Mouse (Mus musculus): Measurements from ENCODE around the gene Defb36. TPM values are rescaled to one million over a fixed set of nuclear protein-coding genes. Genes with fewer than 3 reads are reported as not detected.

The Defb36 gene
- polyA plus RNA-seq, 2 experiments: not detected

- Histone ChIP-seq H3K4me1 (replicated peaks; ENCODE audit: control insufficient read depth in 2 of 2, insufficient read depth in 2 of 2, low read length in 1 of 2) (no peaks in the 10 kb centered on the region), H3K4me2 (ENCODE audit: low read depth) (no peak overlapping the region), H3K4me3 (ENCODE audit: insufficient read depth in 1 of 2, low read depth in 2 of 2, low read length in 2 of 2) (no peak overlapping the region), H3K9me3 (ENCODE audit: control insufficient read depth, low read length) (no peaks in the 10 kb centered on the region), H3K36me3 (replicated peaks; ENCODE audit: control insufficient read depth, insufficient read depth, low read depth) (no peaks in the 10 kb centered on the region), H3K9ac (replicated peaks) (no peak overlapping the region), H3K27me3 (ENCODE audit: control insufficient read depth, insufficient read depth, low read length) (no peaks in the 10 kb centered on the region), H3K27ac (no peak overlapping the region)
- DNase-seq (ENCODE audit: low read depth in 3 of 3, low spot score in 3 of 3) (no peak), ATAC-seq (ENCODE audit: insufficient read depth) (no peak)
- 41% methylated on average over 2 of the region's 2 CpGs for WGBS (ENCODE audit: insufficient replicate concordance)
- TF ChIP-seq EP300 (IDR thresholded peaks at IDR 0.05; ENCODE audit: low read depth) (no peak), CTCF (IDR thresholded peaks at IDR 0.05; ENCODE audit: low read depth) (no peak)
Measured at GRCm38 (mm10) chr2:152588450-152588849, 15.7 kb upstream of the Defb36 start.

GRCm38 (mm10) chr2:152589021-152589420 lies 15.1 kb upstream of the Defb36 start:
- DNase-seq (ENCODE audit: low read depth in 3 of 3, low spot score in 3 of 3) (no peak), ATAC-seq (ENCODE audit: insufficient read depth) (no peak)
- Histone ChIP-seq H3K27ac (no peak overlapping the region), H3K9ac (replicated peaks) (no peak overlapping the region), H3K36me3 (replicated peaks; ENCODE audit: control insufficient read depth, insufficient read depth, low read depth) (no peaks in the 10 kb centered on the region), H3K4me1 (replicated peaks; ENCODE audit: control insufficient read depth in 2 of 2, insufficient read depth in 2 of 2, low read length in 1 of 2) (no peaks in the 10 kb centered on the region), H3K27me3 (ENCODE audit: control insufficient read depth, insufficient read depth, low read length) (no peaks in the 10 kb centered on the region), H3K9me3 (ENCODE audit: control insufficient read depth, low read length) (no peaks in the 10 kb centered on the region), H3K4me2 (ENCODE audit: low read depth) (no peak overlapping the region), H3K4me3 (ENCODE audit: insufficient read depth in 1 of 2, low read depth in 2 of 2, low read length in 2 of 2) (no peak overlapping the region)
- TF ChIP-seq CTCF (IDR thresholded peaks at IDR 0.05; ENCODE audit: low read depth): no peak
- no peak for TF ChIP-seq EP300 (IDR thresholded peaks at IDR 0.05; ENCODE audit: low read depth)
- 40% methylated on average over 6 of the region's 6 CpGs for WGBS (ENCODE audit: insufficient replicate concordance)

DNA sequence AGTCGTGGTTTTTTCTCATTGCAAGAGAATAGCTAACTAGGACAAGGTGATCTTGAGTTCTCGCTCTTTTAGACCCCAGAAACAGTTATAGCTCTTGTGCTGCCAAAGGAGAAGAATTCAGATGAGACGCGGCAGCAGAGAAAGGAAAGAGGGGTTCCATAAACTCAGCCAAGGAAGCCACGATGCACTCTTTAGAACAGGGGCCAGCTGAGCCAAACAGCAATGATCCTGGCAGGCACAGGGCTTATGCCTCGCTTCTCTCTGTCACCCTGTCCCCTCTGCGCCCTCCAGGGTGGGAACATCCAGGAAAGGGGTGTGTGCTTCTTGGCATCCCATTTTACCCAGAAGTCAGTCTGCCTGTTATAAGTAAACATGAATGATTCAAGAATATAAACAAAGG lies 4.8 kb upstream of the Defb36 start, which contains the start of gene Defb45:
Gene Defb45, minus strand, starts transcription at position 101 of the 400 bp plus-strand sequence.
- no peak within 1 kb of the TSS for H3K4me3 ChIP-seq (ENCODE audit: insufficient read depth in 1 of 2, low read depth in 2 of 2, low read length in 2 of 2)
- no peak for DNase-seq (ENCODE audit: low read depth in 3 of 3, low spot score in 3 of 3)
- TF ChIP-seq CTCF (IDR thresholded peaks at IDR 0.05; ENCODE audit: low read depth) (no peak), EP300 (IDR thresholded peaks at IDR 0.05; ENCODE audit: low read depth) (no peak)
- H3K27ac ChIP-seq: no peak within 1 kb of the TSS
- H3K4me2 ChIP-seq (ENCODE audit: low read depth): no peak within 1 kb of the TSS
- H3K36me3 ChIP-seq (replicated peaks; ENCODE audit: control insufficient read depth, insufficient read depth, low read depth): no peaks in the 10 kb centered on the region
- 46% methylated on average over 7 of the region's 7 CpGs for WGBS (ENCODE audit: insufficient replicate concordance)
- H3K27me3 ChIP-seq (ENCODE audit: control insufficient read depth, insufficient read depth, low read length): no peaks in the 10 kb centered on the region
- ATAC-seq (ENCODE audit: insufficient read depth): no peak
- H3K9ac ChIP-seq (replicated peaks): no peak within 1 kb of the TSS
- no peaks in the 10 kb centered on the region for H3K4me1 ChIP-seq (replicated peaks; ENCODE audit: control insufficient read depth in 2 of 2, insufficient read depth in 2 of 2, low read length in 1 of 2)
- H3K9me3 ChIP-seq (ENCODE audit: control insufficient read depth, low read length): no peaks in the 10 kb centered on the region

GRCm38 (mm10) chr2:152600076-152600475 lies 4.1 kb upstream of the Defb36 start:
- H3K9me3 ChIP-seq (ENCODE audit: control insufficient read depth, low read length): no peaks in the 10 kb centered on the region
- no peak overlapping the region for H3K9ac ChIP-seq (replicated peaks)
- 76% methylated on average over 6 of the region's 6 CpGs for WGBS (ENCODE audit: insufficient replicate concordance)
- no peak for DNase-seq (ENCODE audit: low read depth in 3 of 3, low spot score in 3 of 3)
- no peak for TF ChIP-seq CTCF (IDR thresholded peaks at IDR 0.05; ENCODE audit: low read depth)
- TF ChIP-seq EP300 (IDR thresholded peaks at IDR 0.05; ENCODE audit: low read depth): no peak
- no peak overlapping the region for H3K4me3 ChIP-seq (ENCODE audit: insufficient read depth in 1 of 2, low read depth in 2 of 2, low read length in 2 of 2)
- ATAC-seq (ENCODE audit: insufficient read depth): no peak
- H3K27ac ChIP-seq: no peak overlapping the region
- H3K4me1 ChIP-seq (replicated peaks; ENCODE audit: control insufficient read depth in 2 of 2, insufficient read depth in 2 of 2, low read length in 1 of 2): no peaks in the 10 kb centered on the region
- H3K4me2 ChIP-seq (ENCODE audit: low read depth): no peak overlapping the region
- no peaks in the 10 kb centered on the region for H3K27me3 ChIP-seq (ENCODE audit: control insufficient read depth, insufficient read depth, low read length)
- H3K36me3 ChIP-seq (replicated peaks; ENCODE audit: control insufficient read depth, insufficient read depth, low read depth): no peaks in the 10 kb centered on the region

GRCm38 (mm10) chr2:152601275-152601960 lies 2.7 kb upstream of the Defb36 start:
- TF ChIP-seq CTCF (IDR thresholded peaks at IDR 0.05; ENCODE audit: low read depth): peak; percentile 55
- no peak for TF ChIP-seq EP300 (IDR thresholded peaks at IDR 0.05; ENCODE audit: low read depth)
- 46% methylated on average over 4 of the region's 4 CpGs for WGBS (ENCODE audit: insufficient replicate concordance)
- Histone ChIP-seq H3K27ac (no peak overlapping the region), H3K27me3 (ENCODE audit: control insufficient read depth, insufficient read depth, low read length) (no peaks in the 10 kb centered on the region), H3K4me3 (ENCODE audit: insufficient read depth in 1 of 2, low read depth in 2 of 2, low read length in 2 of 2) (no peak overlapping the region), H3K9ac (replicated peaks) (no peak overlapping the region), H3K9me3 (ENCODE audit: control insufficient read depth, low read length) (no peaks in the 10 kb centered on the region), H3K4me1 (replicated peaks; ENCODE audit: control insufficient read depth in 2 of 2, insufficient read depth in 2 of 2, low read length in 1 of 2) (no peaks in the 10 kb centered on the region), H3K4me2 (ENCODE audit: low read depth) (no peak overlapping the region), H3K36me3 (replicated peaks; ENCODE audit: control insufficient read depth, insufficient read depth, low read depth) (no peaks in the 10 kb centered on the region)
- DNase-seq (ENCODE audit: low read depth in 3 of 3, low spot score in 3 of 3): no peak
- ATAC-seq (ENCODE audit: insufficient read depth): no peak
